Mouse (Mus musculus): ENCODE measurements around the gene Ldlrap1.

Gene Ldlrap1

GRCm38 (mm10) chr4:134775234-134775944, 7.6 kb upstream of the Ldlrap1 start:
- no peak for DNase-seq (ENCODE audit: low spot score in 2 of 2)

- no peak for DNase-seq (ENCODE audit: low spot score in 2 of 2)
Observed at GRCm38 (mm10) chr4:134774126-134774525, 6.3 kb upstream of the Ldlrap1 start.

GRCm38 (mm10) chr4:134772805-134773674, 5.2 kb upstream of the Ldlrap1 start:
- peak; percentile 77 to 79 for DNase-seq (ENCODE audit: low spot score in 2 of 2)

- DNase-seq (ENCODE audit: low spot score in 2 of 2), result no peak
Observed at GRCm38 (mm10) chr4:134769891-134770290, 2.1 kb upstream of the Ldlrap1 start.

GRCm38 (mm10) chr4:134769081-134769811, 1.4 kb upstream of the Ldlrap1 start:
- no peak for DNase-seq (ENCODE audit: low spot score in 2 of 2)

GRCm38 (mm10) chr4:134768226-134768888, 533 bp upstream of the Ldlrap1 start:
- DNase-seq (ENCODE audit: low spot score in 2 of 2), result no peak

GRCm38 (mm10) chr4:134766904-134767425, 859 bp downstream of the Ldlrap1 start:
- DNase-seq (ENCODE audit: low spot score in 2 of 2), result peak in 1 of 2 experiments; percentile 44

- no peak for DNase-seq (ENCODE audit: low spot score in 2 of 2)
Observed at GRCm38 (mm10) chr4:134766277-134766676, 1.5 kb downstream of the Ldlrap1 start.

- no peak for DNase-seq (ENCODE audit: low spot score in 2 of 2)
Observed at GRCm38 (mm10) chr4:134764333-134764732, 3.5 kb downstream of the Ldlrap1 start.

GRCm38 (mm10) chr4:134762360-134762759, 5.5 kb downstream of the Ldlrap1 start:
- DNase-seq (ENCODE audit: low spot score in 2 of 2), result peak; percentile 62

- DNase-seq (ENCODE audit: low spot score in 2 of 2), result peak; percentile 44 to 62
Observed at GRCm38 (mm10) chr4:134760793-134761201, 7.0 kb downstream of the Ldlrap1 start.

- no peak for DNase-seq (ENCODE audit: low spot score in 2 of 2)
Observed at GRCm38 (mm10) chr4:134760281-134760680, 7.5 kb downstream of the Ldlrap1 start.

- DNase-seq (ENCODE audit: low spot score in 2 of 2), result no peak
Observed at GRCm38 (mm10) chr4:134759564-134759963, 8.3 kb downstream of the Ldlrap1 start.

- DNase-seq (ENCODE audit: low spot score in 2 of 2), result no peak
Observed at GRCm38 (mm10) chr4:134758922-134759321, 8.9 kb downstream of the Ldlrap1 start.

GRCm38 (mm10) chr4:134758367-134758766, 9.5 kb downstream of the Ldlrap1 start:
- no peak for DNase-seq (ENCODE audit: low spot score in 2 of 2)

GRCm38 (mm10) chr4:134756953-134757352, 10.9 kb downstream of the Ldlrap1 start:
- no peak for DNase-seq (ENCODE audit: low spot score in 2 of 2)

GRCm38 (mm10) chr4:134754941-134755340, 12.9 kb downstream of the Ldlrap1 start:
- DNase-seq (ENCODE audit: low spot score in 2 of 2), result no peak

GRCm38 (mm10) chr4:134754371-134754770, 13.5 kb downstream of the Ldlrap1 start:
- DNase-seq (ENCODE audit: low spot score in 2 of 2), result peak; percentile 75 to 76

- DNase-seq (ENCODE audit: low spot score in 2 of 2), result peak; percentile 37 to 39
Observed at GRCm38 (mm10) chr4:134753516-134754261, 14.1 kb downstream of the Ldlrap1 start.

GRCm38 (mm10) chr4:134752911-134753426, 14.9 kb downstream of the Ldlrap1 start:
- no peak for DNase-seq (ENCODE audit: low spot score in 2 of 2)
